Mouse (Mus musculus) gastrocnemius, adult 2 months (tissue): ENCODE results near the gene Svopl. TPM values are rescaled to one million over a fixed set of nuclear protein-coding genes. Genes with fewer than 3 reads are reported as not detected.
A peak's percentile ranks its signal among the peaks of the same experiment; 100 is the strongest.

ENCODE experiments used
- DNase-seq: peaks from one replicate; pipeline ENCODE4 v3.0.0; 2022
- H3K27ac ChIP-seq: fragments of 200-600 bp; 2 replicates; pipeline ENCODE4 v1.8.1; 2022; ENCODE audit warnings: mild to moderate bottlenecking
- H3K4me3 ChIP-seq: fragments of 200-600 bp; 2 replicates; pipeline ENCODE4 v1.8.1; 2022; ENCODE audit warnings: mild to moderate bottlenecking, moderate library complexity
- CTCF ChIP-seq: fragments of 200-600 bp; IDR thresholded peaks from 2 replicates; pipeline ENCODE4 v1.8.1; 2022; ENCODE audit warnings: antibody characterized with exemption, mild to moderate bottlenecking, moderate library complexity
- intact Hi-C: fragments of 180-260 bp; cut with DNase I; formaldehyde crosslinking; loops from one replicate; pipeline ENCODE4 v1.15.1; 2025
- total RNA-seq, 2 experiments: library from RNA; stranded (reverse); gene quantifications; 2 replicates each; pipeline ENCODE4 v1.2.3; 2021

Gene Svopl
- total RNA-seq, 2 experiments from 2014 or later = 0.14 TPM; not detected in 1

- intact Hi-C loops = loop anchor here (5.0 kb wide), 1 partner anchor 603 kb away; no protein-coding TSS in a partner anchor
- Histone ChIP-seq H3K4me3 (no peak overlapping the region), H3K27ac (no peak overlapping the region)
- DNase-seq = no peak
- no peak for TF ChIP-seq CTCF
Observed at GRCm38 (mm10) chr6:38065122-38065500, 18.3 kb upstream of the Svopl start.

GRCm38 (mm10) chr6:38064621-38065020 is 17.8 kb upstream of the Svopl start:
- DNase-seq = no peak
- Histone ChIP-seq H3K27ac (no peak overlapping the region), H3K4me3 (no peak overlapping the region)
- intact Hi-C loops = loop anchor here (5.0 kb wide), 1 partner anchor 602 kb away; no protein-coding TSS in a partner anchor
- TF ChIP-seq CTCF = no peak

DNA sequence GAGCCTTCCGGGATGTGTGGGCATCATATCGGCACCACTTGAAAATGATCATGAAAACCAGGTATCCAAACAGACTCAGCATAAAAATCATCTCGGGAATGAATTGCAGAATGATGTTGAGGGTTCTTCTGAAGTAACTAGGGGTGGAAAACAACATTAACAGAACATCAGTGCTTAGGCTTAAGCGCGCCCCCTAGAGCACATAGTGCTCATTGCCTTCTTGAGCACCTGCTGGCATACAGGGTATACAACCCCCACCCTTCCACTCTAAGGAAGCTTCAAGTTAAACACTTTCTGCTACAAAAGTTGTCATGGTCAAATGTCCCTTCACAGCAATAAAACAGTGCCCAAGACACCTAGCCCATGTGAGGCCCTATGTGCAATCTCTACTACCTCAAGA is 12.0 kb upstream of the Svopl start:
- no peak for DNase-seq
- intact Hi-C loops = no loop called here
- Histone ChIP-seq H3K4me3 (no peak overlapping the region), H3K27ac (no peak overlapping the region)
- peak; percentile 23; the same call in 1 of the 2 replicates for TF ChIP-seq CTCF

DNA sequence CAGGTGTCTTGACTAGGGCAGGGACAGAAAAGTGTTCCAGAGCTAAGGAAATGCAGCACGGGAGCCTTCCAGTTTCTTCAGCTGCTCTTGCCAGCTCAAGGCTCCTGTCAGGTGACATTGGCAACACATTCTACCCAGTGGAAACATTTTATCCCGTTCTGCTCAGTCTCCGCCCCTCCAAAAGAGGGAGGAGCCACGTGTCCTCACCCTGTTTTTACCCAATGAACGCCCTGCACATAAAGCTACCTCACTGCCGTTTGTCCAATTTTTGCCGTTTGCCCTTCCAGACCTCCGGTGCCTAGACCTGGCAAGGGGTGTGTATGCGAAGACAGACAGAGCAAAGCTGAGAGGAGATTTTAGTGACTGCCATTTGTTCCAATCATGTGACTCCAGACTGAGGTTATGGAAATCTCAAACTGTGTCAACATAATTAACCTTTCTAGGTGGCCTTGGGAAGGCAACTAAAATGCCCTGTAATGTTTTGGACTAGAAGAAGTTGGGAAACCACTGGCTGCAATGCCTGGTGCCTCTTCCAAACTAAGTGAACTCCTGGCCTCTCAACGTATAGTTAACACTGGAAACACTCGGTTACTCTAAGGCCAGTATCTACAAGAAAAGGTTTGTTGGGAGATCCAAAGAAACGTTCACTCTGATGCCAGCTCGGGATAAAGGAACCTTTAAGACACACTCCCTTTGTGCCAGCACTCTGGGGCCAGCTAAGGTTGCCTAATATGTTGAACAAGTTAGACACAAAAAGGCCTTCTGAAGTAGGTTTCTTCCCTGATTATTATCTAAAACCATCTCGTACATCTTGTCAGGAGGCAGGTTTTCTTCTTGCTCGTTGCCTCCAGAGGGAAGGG is 8.9 kb upstream of the Svopl start:
- DNase-seq = no peak
- intact Hi-C loops = no loop called here
- peak overlapping the region; percentile 24 for H3K4me3 ChIP-seq
- H3K27ac ChIP-seq = no peak overlapping the region; the same call in 1 of the 2 replicates
- TF ChIP-seq CTCF = no peak

- Histone ChIP-seq H3K4me3 (no peak overlapping the region), H3K27ac (no peak overlapping the region)
- TF ChIP-seq CTCF = peak; percentile 3; the same call in 1 of the 2 replicates
- intact Hi-C loops = no loop called here
- no peak for DNase-seq
Observed at GRCm38 (mm10) chr6:38049601-38050000, 2.8 kb upstream of the Svopl start.

DNA sequence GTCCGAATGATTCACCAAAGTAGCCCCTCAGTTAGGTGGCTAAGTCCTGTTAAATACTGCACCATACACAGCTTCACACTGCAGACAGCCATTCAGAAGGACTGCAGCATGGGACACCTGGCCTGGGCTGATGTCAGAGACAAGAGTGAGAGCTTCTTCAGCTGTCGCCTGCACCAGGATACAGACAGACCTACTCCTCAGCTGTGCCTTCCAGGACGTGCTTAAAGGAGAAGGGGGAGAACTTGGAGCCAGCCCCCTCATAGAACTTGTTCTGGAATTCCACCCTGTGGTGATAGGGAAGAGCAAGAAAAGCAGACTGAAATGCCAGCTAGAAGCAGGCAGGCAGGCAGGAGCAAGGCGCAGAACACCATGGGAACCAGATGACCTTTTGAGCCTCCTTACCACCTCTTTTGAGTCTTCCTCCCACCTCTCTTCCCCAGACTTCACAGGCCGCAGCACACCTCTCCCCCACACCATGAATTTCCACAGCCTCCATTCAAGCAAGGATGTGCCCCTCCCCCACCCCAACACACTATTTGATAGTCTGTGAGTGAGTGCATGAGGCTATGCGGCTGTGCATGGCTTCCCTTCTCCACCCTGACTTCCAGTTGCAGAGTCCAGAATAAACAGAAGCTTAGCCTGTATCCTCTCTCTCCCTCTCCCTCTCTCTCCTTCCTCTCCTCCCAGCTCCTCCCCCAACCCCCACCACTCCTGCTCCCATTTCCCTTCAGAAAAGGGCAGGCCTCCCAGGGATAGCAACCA is 2.2 kb upstream of the Svopl start:
- Histone ChIP-seq H3K4me3 (no peak overlapping the region), H3K27ac (no peak overlapping the region)
- intact Hi-C loops = no loop called here
- no peak for DNase-seq
- no peak for TF ChIP-seq CTCF

GRCm38 (mm10) chr6:38048003-38048402 is 1.2 kb upstream of the Svopl start:
- intact Hi-C loops = no loop called here
- no peak for DNase-seq

DNA sequence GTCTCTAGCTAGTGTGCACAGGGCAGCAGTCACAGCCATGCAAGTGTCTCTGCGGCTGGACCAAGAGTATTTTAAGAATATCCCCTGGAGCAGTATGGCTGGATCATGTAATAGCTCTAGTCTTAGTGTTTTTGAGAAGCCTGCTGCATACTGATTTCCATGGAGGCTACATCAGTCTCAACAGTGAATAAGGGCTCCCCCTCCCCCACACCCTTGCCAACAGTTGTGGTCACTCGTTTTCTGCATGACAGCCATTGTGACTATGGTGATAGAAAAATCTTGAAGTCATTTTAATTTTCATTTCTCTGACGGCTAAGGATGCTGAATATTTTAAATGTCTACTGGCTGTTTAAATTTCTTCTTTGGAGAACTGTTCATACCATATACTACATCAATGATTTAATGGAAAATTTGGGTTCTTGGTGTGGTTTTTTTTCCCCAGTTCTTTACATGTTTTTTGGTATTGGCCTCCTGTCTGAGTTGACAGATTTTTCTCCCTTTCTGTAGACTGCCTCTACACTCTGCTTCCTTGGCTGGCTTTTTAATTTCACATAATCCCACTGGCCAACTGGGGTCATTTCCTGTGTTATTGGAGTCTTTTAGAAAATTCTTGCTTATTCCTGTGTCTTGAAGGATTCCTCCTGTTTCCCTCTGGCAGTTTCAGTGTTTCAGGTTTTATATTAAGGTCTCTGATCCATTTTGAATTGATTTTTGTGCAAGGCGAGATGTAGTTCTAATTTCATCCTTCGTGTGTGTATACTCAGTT is 13.8 kb downstream of the Svopl start:
- no peak for TF ChIP-seq CTCF
- Histone ChIP-seq H3K27ac (no peak overlapping the region), H3K4me3 (no peak overlapping the region)
- intact Hi-C loops = no loop called here
- no peak for DNase-seq

More at GRCm38 (mm10) chr6:38048003-38048402, 1.2 kb upstream of the Svopl start:
- TF ChIP-seq CTCF = no peak
- no peak overlapping the region for H3K4me3 ChIP-seq
- H3K27ac ChIP-seq = no peak overlapping the region

GRCm38 (mm10) chr6:38031924-38032540 is 14.8 kb downstream of the Svopl start:
- TF ChIP-seq CTCF = no peak
- intact Hi-C loops = no loop called here
- Histone ChIP-seq H3K4me3 (no peak overlapping the region), H3K27ac (no peak overlapping the region)
- peak; percentile 28 for DNase-seq

- no peak for TF ChIP-seq CTCF
- no peak overlapping the region for H3K4me3 ChIP-seq
- intact Hi-C loops = no loop called here
- no peak for DNase-seq
- no peak overlapping the region for H3K27ac ChIP-seq
Observed at GRCm38 (mm10) chr6:38028205-38028604, 18.6 kb downstream of the Svopl start.

DNA sequence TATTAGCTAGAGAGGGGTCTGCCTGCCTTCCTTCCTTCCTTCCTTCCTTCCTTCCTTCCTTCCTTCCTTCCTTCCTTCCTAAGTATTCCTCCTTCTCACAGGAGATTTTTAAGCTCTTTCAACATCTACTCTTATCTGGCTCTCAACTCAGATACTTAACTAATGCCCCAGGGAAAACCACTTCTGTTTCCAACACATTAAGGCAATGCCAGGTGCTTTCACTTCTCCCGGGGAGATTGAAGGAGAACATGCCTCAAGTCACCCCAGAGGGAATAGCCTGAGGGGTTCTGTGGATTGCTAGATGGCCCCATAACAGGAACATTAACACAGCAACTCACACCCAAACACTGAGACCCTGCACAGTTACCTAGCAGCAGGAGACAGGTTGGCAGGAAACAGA is 19.0 kb downstream of the Svopl start:
- Histone ChIP-seq H3K27ac (no peak overlapping the region), H3K4me3 (no peak overlapping the region)
- DNase-seq = no peak
- intact Hi-C loops = no loop called here
- no peak for TF ChIP-seq CTCF

DNA sequence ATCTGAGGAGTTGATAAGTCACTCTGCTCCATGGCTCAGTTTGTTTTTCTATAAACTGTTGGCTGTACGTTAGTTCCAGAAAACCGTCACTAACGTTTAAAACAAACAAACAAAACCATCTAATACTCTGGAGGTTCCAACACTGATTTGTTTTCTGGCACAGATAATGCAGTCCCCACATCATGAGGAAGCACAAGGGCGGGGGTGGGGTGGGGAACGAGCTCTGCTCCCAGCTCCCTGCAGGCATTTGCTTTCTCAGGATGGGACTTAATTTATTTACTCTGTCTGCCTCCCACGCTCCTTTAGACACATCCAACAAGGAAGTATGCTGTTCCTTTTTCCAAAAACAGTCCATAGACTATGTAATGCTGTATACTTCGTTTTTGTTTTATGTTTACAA is 23.5 kb downstream of the Svopl start:
- Histone ChIP-seq H3K4me3 (no peak overlapping the region), H3K27ac (no peak overlapping the region)
- DNase-seq = no peak
- intact Hi-C loops = no loop called here
- no peak for TF ChIP-seq CTCF
